Mouse (Mus musculus) thymus, postnatal 36 days (tissue): ENCODE data around the gene D6Ertd527e.

ENCODE experiments used
- DNase-seq, 2 experiments: peaks; one replicate each; pipeline ENCODE4 v3.0.0; 2022; ENCODE audit warnings: mixed read lengths in 2 of 2

Gene D6Ertd527e

DNA sequence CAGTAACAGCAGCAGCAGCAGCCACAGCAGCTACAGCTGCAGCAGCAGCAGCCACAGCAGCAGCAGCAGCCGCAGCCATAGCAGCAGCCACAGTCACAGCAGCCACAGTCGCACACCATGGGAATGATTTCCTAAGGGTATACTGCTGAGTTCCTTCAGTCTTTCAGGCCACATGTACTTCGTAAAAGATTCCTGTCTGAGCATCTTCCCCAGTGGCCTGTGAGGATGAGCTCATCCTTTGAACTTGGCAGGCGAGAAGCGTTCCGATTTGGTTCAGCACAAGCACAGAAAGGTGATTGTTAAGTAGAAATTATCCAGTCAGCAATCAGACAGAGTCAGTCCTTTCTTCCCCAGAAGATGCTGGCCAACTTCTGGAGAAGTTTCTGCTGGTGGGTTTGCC lies 7.6 kb downstream of the D6Ertd527e start:
- DNase-seq, result no peak

DNA sequence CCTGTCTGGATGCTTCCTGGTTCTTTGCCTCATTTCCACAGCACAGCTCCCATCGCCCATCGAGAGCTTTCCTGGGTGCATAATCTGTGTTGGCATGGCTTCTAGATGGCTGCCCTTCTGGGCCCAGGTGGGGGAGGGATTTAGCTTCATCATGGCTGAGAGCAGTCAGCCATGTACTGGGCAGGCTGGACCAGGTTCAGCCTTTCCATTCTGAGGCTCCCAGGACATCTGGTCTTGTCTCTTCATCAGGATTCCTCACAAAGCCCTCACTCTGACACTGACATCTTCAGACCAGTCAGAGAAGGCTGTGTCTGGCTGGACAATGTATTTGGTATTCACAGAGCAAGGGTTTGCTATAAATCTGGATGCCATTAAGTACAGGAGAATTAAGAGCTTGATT lies 11.4 kb downstream of the D6Ertd527e start:
- DNase-seq, result no peak

DNA sequence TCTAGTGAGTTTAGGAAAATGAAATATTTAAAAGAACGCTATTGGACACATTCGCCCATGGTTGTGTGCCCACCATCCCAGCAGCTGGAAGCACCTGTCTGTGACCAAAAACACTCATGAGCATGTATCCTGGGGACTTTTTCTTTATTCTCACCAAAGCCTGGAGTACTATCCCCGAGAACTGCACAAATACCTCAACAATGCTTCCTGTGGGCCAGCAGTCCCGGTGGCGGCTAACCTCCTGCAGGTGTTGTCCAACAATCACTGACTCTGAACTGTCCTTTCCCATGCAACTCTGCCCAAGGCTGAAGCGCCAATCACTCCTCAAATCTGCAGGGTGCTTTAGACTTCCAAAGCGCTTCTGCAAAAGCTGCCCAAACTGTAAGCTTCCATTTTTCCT lies 12.1 kb downstream of the D6Ertd527e start:
- DNase-seq, result no peak

DNA sequence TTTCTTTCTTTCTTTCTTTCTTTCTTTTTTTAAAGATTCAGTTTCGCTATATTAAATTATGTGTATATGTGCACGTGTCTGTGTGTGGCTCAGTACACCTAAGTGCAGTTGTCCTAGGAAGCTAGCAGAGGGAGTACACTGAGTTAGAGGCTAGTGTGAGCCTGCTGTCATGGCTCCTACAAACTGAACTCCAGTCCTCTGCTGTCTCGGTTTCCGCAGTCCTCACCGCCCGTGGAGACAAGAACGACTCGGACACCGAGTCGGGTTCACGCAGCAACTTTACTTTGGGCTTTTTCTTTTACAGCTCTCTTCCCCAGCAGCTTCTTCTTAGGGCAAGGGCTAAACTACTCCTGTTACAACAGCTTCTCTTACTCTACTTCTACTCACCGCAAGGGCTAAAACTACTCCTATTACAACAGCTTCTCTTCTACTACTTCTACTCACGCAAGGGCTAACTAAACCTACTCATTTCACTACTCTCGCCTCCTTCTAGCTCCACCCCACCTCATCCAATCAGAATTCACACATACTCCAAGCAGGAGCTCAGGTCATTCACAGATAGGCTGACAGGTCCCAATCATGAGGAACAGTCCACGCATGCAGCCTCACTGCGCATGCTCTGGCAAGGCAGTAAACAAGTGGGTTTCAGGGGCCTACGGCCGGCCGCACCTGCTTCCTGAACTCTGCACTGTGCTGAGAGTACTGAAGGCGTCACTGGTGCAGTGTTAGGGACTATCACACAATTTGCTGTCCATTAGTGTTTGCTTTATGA lies 14.7 kb downstream of the D6Ertd527e start:
- peak; percentile 72 to 88 for DNase-seq

DNA sequence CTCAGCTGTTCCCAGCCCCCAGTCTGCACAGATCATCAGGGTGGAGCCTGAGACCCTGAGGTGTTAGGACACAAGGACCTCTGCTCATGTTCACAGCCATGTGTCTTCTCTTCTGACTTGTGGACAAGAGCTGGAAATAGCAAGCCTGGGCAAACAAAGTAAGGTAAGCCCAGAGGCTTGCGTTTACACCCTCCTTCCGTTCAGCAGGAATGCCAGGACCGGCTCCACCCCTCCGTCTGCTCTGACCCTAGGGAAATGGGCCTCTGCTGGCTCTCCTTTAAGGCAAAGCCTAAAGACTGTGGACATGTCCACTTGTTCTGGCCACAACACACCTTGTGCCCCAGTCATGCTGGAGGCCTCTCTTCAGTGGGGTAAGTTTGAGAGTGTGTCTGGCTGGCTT lies 15.4 kb downstream of the D6Ertd527e start:
- no peak for DNase-seq

DNA sequence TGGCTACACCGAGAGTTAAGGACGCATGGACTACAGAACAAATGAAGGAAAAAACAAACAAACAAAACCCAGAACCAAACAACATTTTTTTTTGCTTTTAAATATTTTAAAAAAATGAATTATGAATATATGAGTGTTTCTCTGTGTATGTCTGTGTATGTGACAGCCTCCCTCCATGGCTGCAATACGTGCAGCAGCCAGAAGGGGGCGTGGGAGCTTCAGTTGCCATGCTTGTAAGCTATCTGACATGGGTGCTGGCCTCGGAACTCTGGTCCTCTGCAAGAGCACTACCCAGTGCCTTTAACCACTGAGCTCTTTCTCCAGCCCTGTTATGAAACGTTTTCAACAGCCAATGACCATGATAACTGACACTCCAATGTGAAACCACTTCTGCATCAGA lies 16.1 kb downstream of the D6Ertd527e start:
- peak in 1 of 2 experiments; percentile 28 for DNase-seq

DNA sequence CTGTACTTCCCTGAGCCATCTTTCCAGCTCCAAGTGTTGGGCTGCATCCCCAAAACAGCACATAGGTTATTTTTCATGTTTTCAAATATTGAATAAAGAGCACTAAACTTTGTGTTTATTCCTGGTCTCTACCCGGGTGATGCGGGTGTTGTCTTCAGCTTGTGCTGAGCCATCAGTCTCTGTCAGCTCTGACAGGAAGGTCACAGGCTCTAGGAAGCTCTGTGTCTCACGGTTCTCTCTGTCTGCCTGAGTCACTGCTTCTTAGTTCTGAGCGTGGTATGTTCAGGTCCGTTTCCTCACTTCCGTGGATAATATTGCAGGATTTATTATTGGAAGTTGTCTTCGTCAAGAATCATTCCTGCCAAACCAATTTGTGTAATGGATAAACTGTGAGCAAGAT lies 17.4 kb downstream of the D6Ertd527e start:
- no peak for DNase-seq

DNA sequence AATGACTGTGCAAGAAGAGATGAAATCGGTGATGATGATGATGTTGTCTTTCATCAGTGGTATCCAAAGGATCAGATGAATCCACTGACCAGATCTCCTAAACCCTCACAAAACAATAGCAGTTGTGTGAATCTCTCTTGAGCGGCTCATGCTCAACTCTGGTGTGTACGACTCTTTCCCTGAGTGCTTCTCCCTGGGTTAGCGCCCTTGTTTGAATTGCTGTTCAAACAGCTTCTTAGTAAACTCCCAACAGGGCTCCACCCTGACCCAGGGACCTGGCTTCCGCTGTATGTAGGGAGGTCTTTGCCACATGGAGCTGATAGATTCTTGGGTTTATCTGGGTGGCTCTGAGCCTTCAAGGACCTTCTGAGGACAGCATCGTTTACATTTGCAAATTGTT lies 18.9 kb downstream of the D6Ertd527e start:
- no peak for DNase-seq

DNA sequence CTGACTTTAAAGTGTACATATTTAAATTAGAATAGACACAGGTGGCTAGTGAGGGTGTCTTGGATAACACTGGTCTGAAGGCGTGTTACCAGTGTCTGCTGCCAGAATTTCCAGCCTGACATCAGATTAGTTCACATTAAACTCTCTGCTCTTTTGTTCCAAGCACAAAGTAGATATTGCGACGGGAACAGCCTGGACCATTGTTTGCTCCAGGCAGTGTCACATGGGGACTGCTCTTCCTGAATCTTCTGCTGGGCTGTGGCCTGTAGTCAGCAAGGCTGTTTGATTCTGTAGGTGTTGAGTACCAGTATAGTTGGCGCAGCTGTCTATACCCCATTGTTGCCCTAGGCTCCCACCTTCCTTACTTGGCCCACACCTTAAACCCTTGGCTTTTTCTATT lies 19.4 kb downstream of the D6Ertd527e start:
- no peak for DNase-seq

DNA sequence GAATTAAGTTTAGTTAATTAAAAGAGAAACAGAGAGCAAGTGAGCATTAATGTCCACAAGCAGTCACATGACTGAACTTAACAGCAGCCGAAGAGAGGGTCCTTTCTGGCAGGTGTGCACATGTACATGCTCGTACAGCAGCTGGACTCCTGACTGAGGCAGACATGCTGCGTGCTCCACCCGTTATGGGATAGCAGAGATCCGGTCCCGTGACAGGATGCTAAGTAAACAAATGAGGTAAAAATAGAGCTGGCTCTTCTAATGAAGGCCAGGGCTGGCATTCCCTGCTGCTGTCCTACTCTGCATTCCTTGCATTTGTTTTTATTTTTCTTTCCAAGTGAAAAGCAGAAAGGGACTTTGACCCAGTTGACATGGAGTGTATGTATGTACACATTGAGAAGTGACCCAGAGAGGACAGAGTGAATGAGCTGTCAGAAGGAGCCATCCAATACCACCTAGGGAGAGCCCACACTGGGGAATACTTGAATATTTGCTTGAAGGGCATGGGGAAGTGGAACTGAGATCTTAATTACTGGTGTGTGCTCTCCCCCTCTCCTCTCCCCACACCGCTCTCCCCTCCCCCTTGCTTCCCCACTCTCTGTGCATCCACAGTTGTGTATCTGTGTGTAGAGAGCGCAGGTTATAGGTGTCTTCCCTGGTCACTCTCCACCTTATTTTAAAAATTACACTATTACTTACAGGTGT lies 22.7 kb downstream of the D6Ertd527e start:
- DNase-seq, result no peak

DNA sequence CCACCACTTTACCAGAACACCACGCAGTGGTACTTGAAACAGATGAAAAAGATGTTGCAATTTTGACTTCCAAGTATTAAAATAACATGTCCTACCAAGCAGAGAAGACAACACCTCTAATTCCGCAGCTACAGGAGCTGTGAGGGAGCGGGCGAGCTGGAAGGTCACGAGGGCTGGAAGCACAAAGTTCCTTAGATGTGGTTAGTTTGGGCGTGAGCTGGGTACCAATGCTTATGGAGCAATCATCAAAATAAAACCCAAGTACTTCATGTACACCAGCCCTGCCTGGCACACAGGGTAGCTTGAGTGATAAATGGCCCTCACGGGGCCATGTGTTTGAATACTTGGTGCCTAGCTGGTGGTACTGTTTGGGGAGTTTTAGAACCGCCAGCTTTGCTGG lies 25.3 kb downstream of the D6Ertd527e start:
- no peak for DNase-seq

DNA sequence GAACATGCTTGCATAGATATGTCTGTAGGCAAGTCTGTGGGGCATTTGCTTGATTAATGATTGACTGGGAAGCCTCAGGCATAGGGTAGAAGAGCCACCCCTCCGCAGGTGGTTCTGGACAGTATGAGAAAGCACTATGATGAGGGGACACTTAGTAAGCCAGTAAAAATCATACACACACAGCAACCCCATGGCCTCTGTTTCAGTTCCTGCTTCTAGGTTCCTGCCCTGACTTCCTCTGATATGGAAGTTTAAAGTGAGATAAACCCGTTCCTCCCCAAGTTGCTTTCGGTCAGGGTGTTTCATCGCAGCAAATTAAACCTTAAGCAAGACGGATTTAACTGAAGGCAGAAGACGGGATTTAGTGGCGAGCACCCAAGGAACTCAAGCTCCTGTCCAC lies 26.1 kb downstream of the D6Ertd527e start:
- no peak for DNase-seq

DNA sequence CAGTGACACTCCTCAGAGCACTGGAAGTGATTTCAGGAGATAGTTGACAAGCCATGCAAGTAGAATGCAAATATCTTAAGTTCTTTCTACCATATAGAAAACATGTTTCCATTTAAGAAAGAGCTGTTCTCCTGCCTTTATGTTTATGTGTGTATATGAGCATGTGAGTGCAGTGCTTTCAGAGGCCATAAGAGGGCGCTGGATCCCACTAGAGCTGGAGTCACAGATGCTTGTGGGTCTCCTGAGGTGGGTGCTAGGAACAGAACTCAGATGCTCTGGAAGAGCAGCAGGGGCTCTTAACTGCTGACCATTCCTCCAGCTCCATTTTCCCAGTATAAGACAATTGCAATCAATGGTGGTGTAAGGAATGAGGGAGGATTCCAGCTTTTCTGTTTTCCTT lies 26.5 kb downstream of the D6Ertd527e start:
- DNase-seq, result no peak

DNA sequence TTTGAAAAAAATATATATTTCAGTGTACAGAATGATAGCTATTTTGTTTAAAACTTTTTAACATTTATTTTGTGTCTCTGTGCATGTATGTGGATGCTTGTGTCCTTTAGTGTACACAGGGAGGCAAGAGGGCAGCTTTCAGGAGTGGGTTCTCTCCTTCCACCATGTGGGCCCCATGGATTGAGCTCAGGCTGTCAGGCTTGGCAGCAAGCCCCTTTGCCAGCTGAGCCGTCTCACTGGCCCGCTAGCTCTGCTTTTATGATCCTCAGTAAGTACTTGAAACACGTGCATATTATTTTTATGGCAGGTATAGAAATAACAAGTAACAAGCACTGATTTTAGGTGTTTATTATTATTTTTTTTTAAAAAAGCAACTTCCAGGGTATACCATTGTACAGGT lies 29.0 kb downstream of the D6Ertd527e start:
- no peak for DNase-seq

DNA sequence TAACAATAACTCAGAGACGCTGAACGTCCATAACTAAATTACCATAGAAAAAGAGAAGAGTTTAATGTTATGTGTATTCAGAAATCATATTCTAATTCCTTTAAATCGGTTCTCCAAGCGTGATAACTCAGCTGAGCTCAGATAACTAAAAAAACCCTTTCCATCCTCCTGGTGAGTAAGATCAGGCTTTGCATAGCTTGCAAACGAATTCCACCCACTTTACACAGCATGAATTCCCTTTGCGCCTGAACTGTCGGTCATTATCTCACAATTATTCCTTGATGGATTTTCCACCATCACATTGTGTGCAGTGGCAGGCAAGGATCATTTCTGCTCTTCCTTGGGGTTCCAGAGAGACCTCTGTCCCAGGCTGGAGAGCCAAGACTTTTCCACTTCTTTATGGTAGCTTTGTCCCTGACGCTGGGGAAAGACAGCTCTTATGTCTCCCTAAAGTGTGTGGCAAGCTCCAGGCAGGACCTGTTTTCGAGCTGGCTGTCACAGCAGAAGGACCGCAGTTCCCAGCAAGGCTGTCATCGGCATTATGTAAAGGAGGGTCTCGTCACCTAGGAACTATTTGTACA lies 29.5 kb downstream of the D6Ertd527e start:
- DNase-seq, result no peak

DNA sequence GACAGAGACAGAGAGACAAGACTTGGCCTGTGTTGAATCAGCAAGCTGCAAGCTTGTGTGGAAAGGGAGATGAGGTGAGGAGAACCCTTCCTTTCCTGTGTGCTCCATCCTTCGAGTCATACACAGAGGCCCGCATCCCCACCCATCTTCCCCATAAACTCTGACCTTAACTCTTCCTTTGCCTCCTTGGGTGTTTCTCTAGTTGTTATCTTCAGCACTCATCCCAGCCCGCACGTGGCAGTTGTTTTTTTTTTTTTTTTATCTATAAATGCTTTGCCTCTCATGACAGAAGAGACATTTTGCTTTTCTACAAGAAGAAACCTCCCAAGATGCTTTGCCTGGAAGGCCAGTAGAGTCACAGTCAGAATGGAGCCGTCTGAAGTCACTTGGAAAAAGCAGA lies 33.9 kb downstream of the D6Ertd527e start:
- no peak for DNase-seq

DNA sequence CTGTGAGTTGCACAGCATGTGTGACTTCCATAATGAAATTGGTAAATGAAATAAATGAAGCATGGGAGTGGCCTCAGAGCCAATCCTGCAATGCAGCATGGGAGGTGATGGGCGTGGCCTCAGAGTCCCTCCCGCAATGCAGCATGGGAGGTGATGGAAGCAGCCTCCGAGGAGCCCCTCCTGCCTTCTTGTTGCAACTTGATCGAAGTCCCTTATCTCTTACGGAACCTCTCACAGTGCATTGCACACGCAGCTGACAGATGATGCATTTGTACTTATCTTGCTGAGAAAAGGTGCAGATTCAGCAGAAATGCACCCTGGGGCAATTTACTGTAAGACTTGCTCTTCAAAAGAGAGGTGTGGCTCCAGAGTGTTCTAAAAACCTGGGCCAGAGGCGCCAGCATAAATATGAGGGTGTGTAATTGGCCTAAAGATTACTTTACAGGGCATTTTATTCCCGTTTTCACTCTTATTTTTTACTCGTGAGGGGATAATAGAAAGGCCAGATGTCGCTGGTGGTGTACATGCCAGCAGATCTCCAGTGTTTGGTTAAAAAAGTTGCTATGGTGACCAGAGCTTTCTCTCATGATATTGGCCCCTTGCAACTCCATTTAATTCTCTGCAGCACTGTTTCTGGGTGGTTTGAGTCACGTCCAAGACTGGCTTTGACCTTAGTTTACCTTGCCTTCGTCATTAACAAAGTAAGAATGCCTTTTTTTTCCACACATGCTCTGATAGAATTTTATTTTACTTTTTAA lies 35.4 kb downstream of the D6Ertd527e start:
- DNase-seq, result no peak

DNA sequence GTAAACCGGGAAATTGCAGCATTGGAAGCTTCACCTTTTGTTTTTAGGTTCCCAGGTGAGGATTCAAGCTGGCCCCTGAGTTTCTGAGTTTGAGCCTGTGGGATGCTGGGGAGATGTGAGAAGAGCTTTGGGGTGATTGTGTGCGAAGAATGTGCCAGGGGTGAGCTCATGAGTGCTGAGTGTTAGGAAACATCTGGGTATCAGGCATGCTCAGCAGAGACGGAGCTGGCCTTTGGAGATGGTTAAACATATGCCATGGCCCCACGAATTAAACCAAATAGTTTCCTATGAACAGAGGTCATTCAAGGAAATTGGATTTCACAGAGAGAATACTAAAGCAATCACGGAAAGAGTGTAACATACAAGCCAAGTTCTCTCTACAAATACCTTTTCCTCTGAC lies 37.7 kb downstream of the D6Ertd527e start:
- no peak for DNase-seq

DNA sequence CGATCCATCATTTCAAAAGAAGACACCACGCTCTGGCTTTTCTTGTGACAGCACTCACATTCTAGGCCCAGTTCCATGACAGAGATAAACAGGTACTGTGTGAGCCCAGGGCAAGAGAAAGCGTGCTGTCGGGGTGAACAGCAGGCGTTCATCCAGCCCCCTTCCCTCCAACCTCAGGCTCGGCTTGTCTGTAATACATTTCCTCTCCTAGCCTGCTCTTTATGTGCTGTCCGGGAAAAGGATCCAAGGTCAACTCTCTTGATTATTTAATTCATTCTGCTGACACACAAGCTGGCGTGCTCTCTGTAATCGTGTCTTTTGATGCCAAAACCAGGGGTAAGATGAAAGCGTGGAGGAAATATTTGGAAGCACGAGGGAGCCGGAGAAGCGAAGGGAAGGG lies 39.0 kb downstream of the D6Ertd527e start:
- no peak for DNase-seq

DNA sequence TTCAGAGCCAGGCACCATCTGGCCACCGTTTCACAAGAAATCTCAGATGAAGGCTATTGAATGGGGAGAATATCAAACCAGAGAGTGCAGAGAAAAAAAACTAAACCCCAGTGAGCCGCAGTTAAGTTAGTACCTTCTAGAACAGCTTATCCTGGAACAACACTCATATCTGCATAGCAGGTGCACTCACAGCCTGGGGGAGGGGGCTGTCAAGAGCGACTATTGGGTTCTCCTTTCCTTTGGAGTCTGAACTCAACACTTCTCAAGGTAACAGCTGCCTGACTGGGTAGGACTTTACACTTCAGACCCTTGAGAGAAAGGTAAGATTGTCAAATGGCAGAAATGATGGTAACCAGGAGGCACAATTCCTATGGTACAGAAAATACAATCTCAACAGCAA lies 43.4 kb downstream of the D6Ertd527e start:
- peak; percentile 40 to 70 for DNase-seq

DNA sequence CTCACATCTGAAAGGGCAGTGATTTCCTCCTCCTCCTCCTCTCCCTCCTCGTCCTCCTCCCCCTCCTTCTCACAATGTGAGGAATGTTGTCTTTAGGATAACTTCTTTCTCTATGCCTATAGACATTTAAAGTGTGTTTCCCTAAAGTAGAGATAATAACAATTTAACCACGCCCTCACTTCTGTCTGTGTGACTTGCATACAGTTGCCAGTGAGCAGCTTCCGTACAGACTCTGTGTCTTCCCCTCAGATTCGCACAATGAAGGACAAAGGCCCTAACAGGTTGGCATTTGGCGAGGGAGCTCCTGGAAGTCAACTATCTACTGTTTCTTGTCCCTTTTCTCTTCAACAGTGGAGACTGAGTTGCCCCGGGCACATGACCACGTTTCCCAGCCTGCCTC lies 45.9 kb downstream of the D6Ertd527e start:
- no peak for DNase-seq

DNA sequence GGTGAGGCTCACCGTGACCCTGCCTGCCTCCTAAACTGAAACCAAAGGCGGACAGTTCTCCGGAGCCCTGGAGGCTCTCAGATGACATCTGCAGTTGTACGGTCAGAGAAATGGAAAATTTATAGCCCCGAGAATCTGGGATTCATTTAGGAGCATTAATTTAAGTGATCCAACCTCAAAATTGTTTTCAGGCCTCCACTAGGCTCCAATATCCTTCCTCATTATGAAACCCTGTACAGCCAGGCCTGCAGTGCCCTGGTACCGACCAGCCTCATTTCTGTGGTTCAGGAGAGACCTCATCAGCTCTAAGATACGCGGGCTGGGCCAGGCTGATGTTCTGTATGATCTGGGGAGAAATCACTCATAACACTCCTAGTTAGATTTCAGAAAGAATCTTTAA lies 46.9 kb downstream of the D6Ertd527e start:
- DNase-seq, result no peak

DNA sequence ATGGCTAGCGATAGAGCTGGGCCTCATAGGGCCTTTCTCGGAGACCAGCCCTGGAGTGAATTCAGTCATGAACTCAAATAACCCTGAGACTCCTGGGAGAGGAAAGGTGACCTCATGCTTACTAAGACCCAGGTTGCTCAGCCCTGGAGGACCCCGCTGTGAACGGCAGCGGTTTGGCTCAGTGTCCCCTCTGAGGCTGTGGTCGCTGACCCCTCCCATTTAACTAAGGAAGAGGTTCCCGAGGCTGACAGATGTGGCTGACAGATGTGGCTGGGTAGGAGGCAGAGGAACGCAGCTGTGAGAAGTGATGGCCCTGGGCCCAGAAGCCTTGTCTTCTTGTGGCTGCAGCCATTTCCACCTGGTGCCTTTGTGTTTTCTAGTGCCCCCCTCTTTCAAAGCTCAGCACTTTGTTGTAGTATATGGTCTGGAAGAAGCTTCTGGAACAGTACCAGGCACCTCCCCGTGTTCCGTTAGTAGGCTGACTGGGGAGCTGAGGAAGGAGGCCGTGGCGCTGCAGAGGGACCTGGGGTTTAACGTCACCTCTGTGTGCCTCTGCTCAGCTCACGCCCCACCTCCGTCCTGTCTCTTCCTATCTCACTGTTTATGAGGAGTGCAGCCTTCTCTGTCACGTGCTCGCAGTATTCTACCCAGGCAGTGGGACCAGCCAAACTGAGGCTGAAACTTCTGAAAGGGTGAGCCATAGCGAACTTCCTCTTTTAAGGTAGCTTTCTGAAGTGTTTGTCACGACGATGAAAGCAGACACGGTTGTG lies 48.1 kb downstream of the D6Ertd527e start:
- peak; percentile 76 to 85 for DNase-seq
